Comparison of ENCODE assay signal across 24 mouse cellular contexts in genomic region chr7:34645623-34646022, GRCm38 (mm10). TPM values are rescaled to one million over a fixed set of nuclear protein-coding genes. Genes with fewer than 3 reads are reported as not detected.
"Had no signal": no experiment of that assay in that cellular context is flagged by ENCODE, and none has a peak within 500 bp of the region (broad histone marks: within the 10 kb centered on the region; RNA-seq: fewer than 3 reads in every experiment).

No protein-coding gene starts in this region.

- H3K9me3 ChIP-seq: limb, embryonic 15.5 days; lung, embryonic 15.5 days; midbrain, embryonic 10.5 days; midbrain, embryonic 13.5 days; neural tube, embryonic 13.5 days; stomach, embryonic 15.5 days had no signal

- H3K4me1 ChIP-seq: megakaryocyte, embryonic 14.5 days; stomach, embryonic 15.5 days had no signal

- H3K27me3 ChIP-seq: limb, embryonic 15.5 days; lung, embryonic 15.5 days; midbrain, embryonic 13.5 days; neural tube, embryonic 13.5 days; stomach, embryonic 15.5 days had no signal

- H3K27ac ChIP-seq: limb, embryonic 15.5 days; liver, embryonic 14.5 days; lung, embryonic 15.5 days; midbrain, embryonic 10.5 days; midbrain, embryonic 13.5 days; neural tube, embryonic 13.5 days; stomach, embryonic 15.5 days had no signal

- ATAC-seq: liver, postnatal 0 days; midbrain, embryonic 13.5 days; midbrain, embryonic 16.5 days had no signal

- DNase-seq: kidney, adult 9 months; kidney, postnatal 14 days; kidney, postnatal 4 days; liver, postnatal 0 days; lung, postnatal 10 days; lung, postnatal 36 days; retina, postnatal 1 day; right cerebral cortex, postnatal 25 days; spleen, adult 18-20 months; thymus, adult 2 months; thymus, postnatal 14 days; thymus, postnatal 4 days had no signal

- H3K9ac ChIP-seq: limb, embryonic 15.5 days; liver, embryonic 14.5 days; liver, postnatal 0 days; lung, embryonic 15.5 days; midbrain, embryonic 13.5 days; neural tube, embryonic 13.5 days; stomach, embryonic 15.5 days had no signal

- H3K4me2 ChIP-seq: limb, embryonic 15.5 days; liver, embryonic 11.5 days; lung, embryonic 15.5 days; midbrain, embryonic 13.5 days; neural tube, embryonic 13.5 days; stomach, embryonic 15.5 days had no signal

- H3K4me3 ChIP-seq: limb, embryonic 15.5 days; lung, embryonic 15.5 days; megakaryocyte, embryonic 14.5 days; midbrain, embryonic 10.5 days; midbrain, embryonic 13.5 days; myocyte; neural tube, embryonic 13.5 days; stomach, embryonic 15.5 days had no signal

RNA-seq across cellular contexts. Expression of gene Kctd15, which starts 10.9 kb away (rescaled TPM):
- total RNA-seq: neutrophil, adult 5-6 weeks had no signal
